Mouse (Mus musculus) midbrain, embryonic 14.5 days (tissue): ENCODE measurements at regions not wholly inside any gene's neighbourhood (a gene's known extent, or its start where the extent isn't known, plus 50 kb on each side); places are given as distances from the start of the nearest gene placed in this dataset.

Source experiments
- ATAC-seq: fragments of 200-750 bp; cut with Nextera tagmentation; 2 replicates; pipeline ENCODE4 v1.8.0; 2017; ENCODE audit warnings: moderate number of reproducible peaks, moderate library complexity; ENCODE audit not compliant: low FRiP score, low TSS enrichment
- DNase-seq: peaks from one replicate; pipeline ENCODE4 v3.0.0-alpha.2; 2015
- H3K27ac ChIP-seq: fragments of 300-500 bp; sonication (generic); replicated peaks from 2 replicates; pipeline ENCODE4 v1.5.1; 2014; ENCODE audit warnings: mild to moderate bottlenecking, low read depth, low read length, moderate library complexity
- H3K27me3 ChIP-seq: fragments of 300-500 bp; sonication (generic); 2 replicates; pipeline ENCODE4 v1.6.1; 2014; ENCODE audit warnings: low read length, control low read depth, mixed read lengths; ENCODE audit not compliant: control insufficient read depth, insufficient read depth
- H3K36me3 ChIP-seq: fragments of 300-500 bp; sonication (generic); 2 replicates; pipeline ENCODE4 v1.6.1; 2014; ENCODE audit warnings: low read length, control low read depth; ENCODE audit not compliant: control insufficient read depth, insufficient read depth
- H3K4me1 ChIP-seq: fragments of 300-500 bp; sonication (generic); 2 replicates; pipeline ENCODE4 v1.6.1; 2014; ENCODE audit warnings: mild to moderate bottlenecking, antibody characterized with exemption, low read length, control low read depth; ENCODE audit not compliant: control insufficient read depth, insufficient read depth
- H3K4me2 ChIP-seq: fragments of 300-500 bp; sonication (generic); 2 replicates; pipeline ENCODE4 v1.6.1; 2014; ENCODE audit warnings: mild to moderate bottlenecking, low read length, moderate library complexity
- H3K4me3 ChIP-seq: fragments of 300-500 bp; sonication (generic); replicated peaks from 2 replicates; pipeline ENCODE4 v1.5.1; 2014; ENCODE audit warnings: low read depth, low read length
- H3K9ac ChIP-seq: fragments of 300-500 bp; sonication (generic); replicated peaks from 2 replicates; pipeline ENCODE4 v1.6.1; 2014; ENCODE audit warnings: mild to moderate bottlenecking, low read length, moderate library complexity
- H3K9me3 ChIP-seq: fragments of 300-500 bp; sonication (generic); 2 replicates; pipeline ENCODE4 v1.6.1; 2016; ENCODE audit warnings: low read length, control low read depth, mixed read lengths; ENCODE audit not compliant: control insufficient read depth
- WGBS: fragments of 180-500 bp; shearing (Covaris S2); extraction: QIAGEN DNeasy Blood & Tissue Kit; methylation state at CpG from one replicate; pipeline ENCODE4 v1.1.7; 2014; 5-methylcytosine and 5-hydroxymethylcytosine counted together

GRCm38 (mm10) chr13:111966627-111967026 lies 157.8 kb upstream of the Map3k1 start:
- no peaks in the 10 kb centered on the region for H3K9me3 ChIP-seq
- no peak overlapping the region for H3K4me3 ChIP-seq
- no peak overlapping the region for H3K9ac ChIP-seq
- no peaks in the 10 kb centered on the region for H3K27me3 ChIP-seq
- no peak for DNase-seq
- H3K27ac ChIP-seq = no peak overlapping the region
- no peak overlapping the region for H3K4me2 ChIP-seq
- H3K4me1 ChIP-seq = no peaks in the 10 kb centered on the region
- no peaks in the 10 kb centered on the region for H3K36me3 ChIP-seq
- 55% methylated on average over 3 of the region's 3 CpGs for WGBS
- no peak for ATAC-seq

GRCm38 (mm10) chr13:111968197-111968596 lies 159.4 kb upstream of the Map3k1 start:
- ATAC-seq (no peak), DNase-seq (no peak)
- H3K4me3 ChIP-seq = no peak overlapping the region
- H3K36me3 ChIP-seq = no peaks in the 10 kb centered on the region
- no peaks in the 10 kb centered on the region for H3K4me1 ChIP-seq
- H3K9me3 ChIP-seq = no peaks in the 10 kb centered on the region
- 88% methylated on average over 7 of the region's 7 CpGs for WGBS
- H3K27me3 ChIP-seq = no peaks in the 10 kb centered on the region
- H3K27ac ChIP-seq = no peak overlapping the region
- H3K4me2 ChIP-seq = no peak overlapping the region
- no peak overlapping the region for H3K9ac ChIP-seq

DNA sequence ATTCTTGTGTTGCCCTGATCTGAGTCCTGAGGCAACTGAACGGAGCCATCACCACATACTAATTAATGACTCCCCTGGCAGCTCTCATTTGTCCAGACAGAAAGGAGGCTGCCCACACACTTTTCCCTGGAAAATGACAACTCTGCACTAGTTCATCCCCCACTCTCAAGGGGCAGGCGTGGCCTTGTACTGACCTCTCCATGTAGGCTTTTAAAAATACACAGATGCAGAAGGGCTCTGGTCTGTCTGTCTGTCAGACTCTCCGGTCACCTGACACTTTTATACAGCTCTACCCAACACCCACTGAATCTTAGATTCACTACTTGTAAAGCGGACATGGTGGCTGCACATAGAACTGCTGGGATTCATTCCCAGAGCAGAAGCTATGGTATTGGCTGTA lies 165.5 kb upstream of the Map3k1 start:
- ATAC-seq (no peak), DNase-seq (no peak)
- Histone ChIP-seq H3K27me3 (no peaks in the 10 kb centered on the region), H3K4me3 (no peak overlapping the region), H3K4me2 (no peak overlapping the region), H3K9me3 (no peaks in the 10 kb centered on the region), H3K36me3 (no peaks in the 10 kb centered on the region), H3K27ac (no peak overlapping the region), H3K4me1 (0 out of 2 replicates have a peak, but pooled peaks cover 3% of the 10 kb centered on the region), H3K9ac (no peak overlapping the region)
- WGBS = 81% methylated on average over 4 of the region's 4 CpGs

DNA sequence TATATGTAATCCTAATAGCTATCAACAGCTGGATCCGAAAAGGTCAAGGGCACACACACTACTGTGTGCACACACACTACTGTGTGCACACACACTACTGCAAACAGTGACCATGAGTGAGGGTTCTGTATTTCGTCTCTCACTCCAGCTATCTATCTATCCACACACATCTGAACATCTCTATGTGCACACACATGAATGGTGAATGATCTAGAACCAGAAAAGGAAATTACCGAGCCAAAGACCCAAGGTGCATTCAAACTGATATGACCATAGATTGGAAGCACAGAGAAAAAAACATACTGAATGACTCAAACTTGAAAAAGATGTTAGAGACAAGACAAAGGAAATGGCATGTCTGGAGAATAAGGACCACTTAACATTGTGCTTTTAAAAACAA lies 166.8 kb upstream of the Map3k1 start:
- 0 out of 2 replicates have a peak, but pooled peaks cover 3% of the 10 kb centered on the region for H3K4me1 ChIP-seq
- no peak overlapping the region for H3K9ac ChIP-seq
- H3K36me3 ChIP-seq = no peaks in the 10 kb centered on the region
- no peak overlapping the region for H3K4me3 ChIP-seq
- DNase-seq = no peak
- no peaks in the 10 kb centered on the region for H3K27me3 ChIP-seq
- H3K4me2 ChIP-seq = no peak overlapping the region
- 93% methylated on average over 3 of the region's 3 CpGs for WGBS
- no peaks in the 10 kb centered on the region for H3K9me3 ChIP-seq
- H3K27ac ChIP-seq = no peak overlapping the region
- ATAC-seq = no peak

DNA sequence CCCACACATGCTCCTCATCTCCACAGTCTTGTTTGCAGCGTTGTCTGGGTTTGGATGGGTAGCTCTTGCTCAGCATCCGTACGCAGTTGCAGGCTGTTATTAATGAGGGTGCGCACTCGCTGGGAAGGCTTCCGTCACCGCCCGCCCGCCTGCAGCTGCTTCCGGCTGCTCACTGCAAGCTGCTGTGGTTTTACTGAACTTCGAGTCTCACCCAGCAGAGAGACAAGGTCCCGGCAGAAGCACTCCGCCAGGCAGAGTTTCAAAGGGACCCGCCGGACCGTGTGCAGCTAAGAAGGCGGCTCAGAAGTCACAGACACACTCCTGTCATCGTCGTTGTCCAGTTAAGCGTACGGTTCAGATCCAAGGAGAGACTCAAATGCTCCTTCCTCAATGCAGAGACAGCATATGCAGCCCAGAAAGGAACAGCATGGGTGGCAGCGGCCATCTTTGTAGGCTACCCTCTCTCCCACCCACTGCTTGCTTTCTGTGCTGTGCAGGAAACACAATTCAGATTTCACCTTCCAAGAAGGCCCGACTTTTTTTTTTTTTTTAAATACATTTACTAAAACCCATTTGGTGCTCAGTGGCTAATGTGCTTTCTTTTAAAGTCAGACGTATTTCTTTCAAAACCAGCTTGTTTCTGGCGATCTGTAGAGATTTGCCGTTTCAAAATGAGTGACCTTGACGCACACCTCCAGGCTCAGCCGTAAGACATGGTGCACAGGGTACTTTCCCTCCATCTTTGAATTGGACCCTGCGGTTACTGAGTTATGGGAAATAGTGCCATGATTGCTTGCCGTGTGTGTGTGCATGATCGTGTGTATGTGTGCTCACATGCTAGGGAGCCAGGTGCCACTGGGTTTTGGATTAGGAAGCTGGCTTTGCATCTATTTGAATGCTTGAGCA lies 169.2 kb upstream of the Map3k1 start:
- H3K4me2 ChIP-seq = no peak overlapping the region
- no peaks in the 10 kb centered on the region for H3K27me3 ChIP-seq
- 84% methylated on average over 31 of the region's 31 CpGs for WGBS
- H3K4me1 ChIP-seq = 0 out of 2 replicates have a peak, but pooled peaks cover 3% of the 10 kb centered on the region
- no peak overlapping the region for H3K27ac ChIP-seq
- DNase-seq (no peak), ATAC-seq (no peak)
- H3K4me3 ChIP-seq = no peak overlapping the region
- H3K9ac ChIP-seq = no peak overlapping the region
- H3K36me3 ChIP-seq = no peaks in the 10 kb centered on the region
- H3K9me3 ChIP-seq = no peaks in the 10 kb centered on the region

DNA sequence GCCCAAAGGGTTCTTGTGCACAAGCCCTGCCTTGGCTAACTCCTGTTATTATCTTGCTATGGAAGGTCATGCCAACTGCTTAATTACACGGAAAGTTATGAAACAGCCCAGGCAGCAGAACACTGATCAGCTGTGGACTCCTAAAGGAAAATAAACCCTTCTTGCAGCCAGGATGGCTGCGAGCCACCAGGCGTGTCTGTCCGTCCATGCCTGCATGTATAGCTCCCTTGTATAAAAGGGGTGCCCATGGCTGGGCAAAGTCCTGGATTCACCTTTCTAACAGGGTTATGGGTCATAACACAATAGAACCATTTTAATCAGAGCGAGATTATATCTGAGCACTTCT lies 169.9 kb upstream of the Map3k1 start:
- 0 out of 2 replicates have a peak, but pooled peaks cover 3% of the 10 kb centered on the region for H3K4me1 ChIP-seq
- H3K4me2 ChIP-seq = no peak overlapping the region

GRCm38 (mm10) chr13:111979428-111980204 lies 170.8 kb upstream of the Map3k1 start:
- ATAC-seq = no peak
- DNase-seq = no peak

More for the DNA sequence above, 169.9 kb upstream of the Map3k1 start:
- H3K27me3 ChIP-seq = no peaks in the 10 kb centered on the region
- H3K4me3 ChIP-seq = no peak overlapping the region
- H3K9me3 ChIP-seq = no peaks in the 10 kb centered on the region
- H3K9ac ChIP-seq = no peak overlapping the region
- DNase-seq (no peak), ATAC-seq (no peak)
- no peaks in the 10 kb centered on the region for H3K36me3 ChIP-seq
- WGBS = 86% methylated on average over 5 of the region's 5 CpGs
- H3K27ac ChIP-seq = no peak overlapping the region

GRCm38 (mm10) chr13:111980205-111980595 lies 171.4 kb upstream of the Map3k1 start:
- no peak overlapping the region for H3K27ac ChIP-seq

More at GRCm38 (mm10) chr13:111979428-111980204, 170.8 kb upstream of the Map3k1 start:
- Histone ChIP-seq H3K4me3 (no peak overlapping the region), H3K9me3 (no peaks in the 10 kb centered on the region), H3K9ac (no peak overlapping the region), H3K4me2 (no peak overlapping the region), H3K36me3 (no peaks in the 10 kb centered on the region), H3K27ac (no peak overlapping the region), H3K4me1 (0 out of 2 replicates have a peak, but pooled peaks cover 3% of the 10 kb centered on the region), H3K27me3 (no peaks in the 10 kb centered on the region)
- whole genome bisulfite sequencing = 54% methylated on average over 17 of the region's 17 CpGs

More at GRCm38 (mm10) chr13:111980205-111980595, 171.4 kb upstream of the Map3k1 start:
- Histone ChIP-seq H3K9me3 (no peaks in the 10 kb centered on the region), H3K4me2 (no peak overlapping the region), H3K4me3 (no peak overlapping the region), H3K9ac (no peak overlapping the region), H3K27me3 (no peaks in the 10 kb centered on the region), H3K36me3 (no peaks in the 10 kb centered on the region), H3K4me1 (0 out of 2 replicates have a peak, but pooled peaks cover 3% of the 10 kb centered on the region)
- DNase-seq = no peak
- no peak for ATAC-seq
- WGBS = 89% methylated on average over 12 of the region's 12 CpGs
